Mouse (Mus musculus) small intestine, adult 2 months (tissue): ENCODE results near the gene Tgfa.

ENCODE experiments used
- CTCF ChIP-seq: fragments of 200-500 bp; IDR thresholded peaks from 2 replicates; pipeline ENCODE4 v1.5.1; 2012; ENCODE audit warnings: low read depth, mild to moderate bottlenecking, control low read depth, inconsistent platforms, low read length, moderate library complexity, mixed read lengths; ENCODE audit not compliant: insufficient replicate concordance, insufficient read length; ENCODE audit errors: extremely low read depth
- POLR2A ChIP-seq: fragments of 200-500 bp; IDR thresholded peaks from 2 replicates; pipeline ENCODE4 v1.6.1; 2012; ENCODE audit warnings: low read depth, mild to moderate bottlenecking, control low read depth, inconsistent platforms, low read length, moderate library complexity

GRCm38 (mm10) chr6:86296126-86296525 is 101.1 kb downstream of the Tgfa start:
- TF ChIP-seq POLR2A (no peak), CTCF (no peak)
